Mouse (Mus musculus) macrophage (primary cell): Measurements from ENCODE around the gene Cacna2d2. TPM values are rescaled to one million over a fixed set of nuclear protein-coding genes. Genes with fewer than 3 reads are reported as not detected.

ENCODE experiments used
- polyA plus RNA-seq: library from polyadenylated mRNA; stranded (reverse); fragments of 250-400 nt; gene quantifications from 3 replicates; pipeline ENCODE4 v1.2.4, GENCODE M21; 2018; ENCODE audit warnings: inconsistent platforms

The Cacna2d2 gene
- polyA plus RNA-seq, 1 experiment from 2014 or later: not detected

Other genes starting within 250 kb of the Cacna2d2 start
- gene Dock3, start 167.7 kb upstream of the Cacna2d2 start, polyA plus RNA-seq: 2.1 to 32.2 TPM (median 15.3 TPM) in 3 replicates
- gene Mapkapk3, start 109.7 kb upstream of the Cacna2d2 start, polyA plus RNA-seq: 25.7 to 58.4 TPM (median 48.9 TPM) in 3 replicates
- gene Cish, start 103.6 kb upstream of the Cacna2d2 start, polyA plus RNA-seq: 0.10 to 1.4 TPM (median 0.29 TPM) in 3 replicates
- gene Hemk1, start 61.3 kb upstream of the Cacna2d2 start, polyA plus RNA-seq: 2.6 to 5.5 TPM (median 5.2 TPM) in 3 replicates
- gene 6430571L13Rik, start 59.0 kb upstream of the Cacna2d2 start, polyA plus RNA-seq: not detected in 3 replicates
- gene Tmem115, start 134.3 kb downstream of the Cacna2d2 start, polyA plus RNA-seq: 17.7 to 33.3 TPM (median 29.4 TPM) in 3 replicates
- 7.6 to 19.6 TPM (median 16.7 TPM) in 3 replicates for gene Cyb561d2, start 142.6 kb downstream of the Cacna2d2 start, polyA plus RNA-seq
- gene Nprl2, start 142.6 kb downstream of the Cacna2d2 start, polyA plus RNA-seq: 9.4 to 15.1 TPM (median 10.0 TPM) in 3 replicates
- not detected in 3 replicates for gene Zmynd10, start 147.7 kb downstream of the Cacna2d2 start, polyA plus RNA-seq
- 23.0 to 34.3 TPM (median 33.0 TPM) in 3 replicates for gene Rassf1, start 151.9 kb downstream of the Cacna2d2 start, polyA plus RNA-seq
- 30.9 to 32.2 TPM (median 30.9 TPM) in 3 replicates for gene Tusc2, start 163.6 kb downstream of the Cacna2d2 start, polyA plus RNA-seq
- gene Hyal2, start 168.3 kb downstream of the Cacna2d2 start, polyA plus RNA-seq: 17.0 to 33.6 TPM (median 19.7 TPM) in 3 replicates
- gene Hyal1, start 177.3 kb downstream of the Cacna2d2 start, polyA plus RNA-seq: 20.3 to 38.2 TPM (median 30.4 TPM) in 3 replicates
- 25.1 to 39.9 TPM (median 29.7 TPM) in 3 replicates for gene Naa80, start 179.3 kb downstream of the Cacna2d2 start, polyA plus RNA-seq
- gene Hyal3, start 181.2 kb downstream of the Cacna2d2 start, polyA plus RNA-seq: 0.38 to 0.51 TPM (median 0.43 TPM) in 3 replicates
- gene Ifrd2, start 188.0 kb downstream of the Cacna2d2 start, polyA plus RNA-seq: 4.4 to 25.0 TPM (median 10.0 TPM) in 3 replicates
- gene Sema3b, start 209.6 kb downstream of the Cacna2d2 start, polyA plus RNA-seq: not detected in 3 replicates
- gene Gnai2, start 235.8 kb downstream of the Cacna2d2 start, polyA plus RNA-seq: 624 to 802 TPM (median 682 TPM) in 3 replicates